Mouse (Mus musculus): ENCODE measurements around the gene Pih1h3b. TPM values are rescaled to one million over a fixed set of nuclear protein-coding genes. Genes with fewer than 3 reads are reported as not detected.

The Pih1h3b gene
- polyA plus RNA-seq (2012; rRNA removed) = not detected in 2 replicates

GRCm38 (mm10) chrX:140062135-140062975 lies at the start of gene Pih1h3b, which contains the start of gene Nup62cl:
Gene Pih1h3b, plus strand, starts transcription at chrX:140062879.
Gene Nup62cl, minus strand, starts transcription at chrX:140062712.

Other genes with a start within 250 kb of the Pih1h3b start
- 42.4 and 59.0 TPM in 2 replicates for gene Morc4, start 191.2 kb upstream of the Pih1h3b start, polyA plus RNA-seq (2012; rRNA removed)
- 1.0 and 1.1 TPM in 2 replicates for gene Rbm41, start 64.3 kb upstream of the Pih1h3b start, polyA plus RNA-seq (2012; rRNA removed)
- gene Nup62cl, start 167 bp upstream of the Pih1h3b start, polyA plus RNA-seq (2012; rRNA removed) = 4.3 and 5.1 TPM in 2 replicates